Mouse (Mus musculus): ENCODE data around the gene Ccdc149.

Gene Ccdc149

DNA sequence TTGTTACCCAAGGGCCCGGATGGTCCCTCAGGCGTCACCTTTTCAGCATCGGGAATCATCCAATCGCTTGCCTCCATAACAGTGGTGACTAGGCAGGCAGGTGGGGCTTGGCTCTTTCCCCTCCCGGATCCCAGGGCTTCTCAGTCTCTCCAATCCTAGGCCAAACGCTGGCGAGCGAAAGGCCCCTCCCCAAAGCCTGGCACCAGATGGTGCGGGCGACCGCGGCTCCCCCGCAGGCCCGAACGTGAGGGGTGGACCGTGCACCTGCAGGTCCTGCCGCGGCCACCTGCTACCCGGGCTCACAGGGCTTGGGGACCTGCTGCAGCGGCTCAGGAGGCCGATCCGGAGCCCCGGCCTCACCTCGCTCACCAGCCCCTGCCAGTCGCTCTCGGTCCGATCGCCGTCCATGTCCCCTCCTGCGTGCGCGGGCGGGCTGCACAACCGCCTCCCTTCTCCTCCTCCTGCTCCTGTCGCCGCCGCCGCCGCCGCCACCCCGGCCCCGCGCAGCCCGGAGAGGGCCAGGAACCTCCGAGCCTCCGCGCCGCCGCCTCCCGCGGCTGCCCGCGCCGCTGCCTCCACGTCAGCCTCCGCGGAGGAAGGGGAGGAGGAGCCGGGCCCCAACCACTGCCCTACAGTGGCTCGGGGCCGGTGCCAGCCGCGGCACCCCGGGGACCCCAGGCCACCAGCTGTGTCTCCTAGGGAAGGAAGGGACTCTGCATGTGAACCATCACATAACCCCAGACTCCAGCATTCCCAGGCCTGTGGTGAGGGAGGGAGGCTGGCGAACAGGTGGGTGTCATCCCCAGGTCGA, at the start of gene Ccdc149:
TSS of gene Ccdc149 (minus strand) at position 531 of the 811 bp plus-strand sequence.
- peak; percentile 70 to 83 for DNase-seq

DNA sequence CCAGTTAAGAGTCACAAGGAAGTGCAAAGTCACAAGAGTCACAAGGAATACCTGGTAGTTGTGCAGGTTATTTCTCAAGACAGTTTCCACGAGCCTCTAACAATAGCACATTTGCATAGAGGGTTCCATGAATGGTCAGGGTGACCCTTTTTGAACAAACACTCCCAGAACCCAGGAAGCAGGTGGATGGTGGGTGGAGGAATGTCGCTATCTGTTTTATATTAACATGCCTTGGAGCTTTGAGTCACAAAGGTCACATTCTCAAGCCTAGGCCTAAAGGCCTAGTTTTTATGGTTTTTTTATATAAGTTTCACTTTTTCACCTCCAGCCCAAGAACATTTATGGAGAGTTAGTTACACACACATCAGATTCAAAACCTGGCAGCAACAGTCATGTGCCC, 48.6 kb upstream of the Ccdc149 start:
- no peak for DNase-seq

DNA sequence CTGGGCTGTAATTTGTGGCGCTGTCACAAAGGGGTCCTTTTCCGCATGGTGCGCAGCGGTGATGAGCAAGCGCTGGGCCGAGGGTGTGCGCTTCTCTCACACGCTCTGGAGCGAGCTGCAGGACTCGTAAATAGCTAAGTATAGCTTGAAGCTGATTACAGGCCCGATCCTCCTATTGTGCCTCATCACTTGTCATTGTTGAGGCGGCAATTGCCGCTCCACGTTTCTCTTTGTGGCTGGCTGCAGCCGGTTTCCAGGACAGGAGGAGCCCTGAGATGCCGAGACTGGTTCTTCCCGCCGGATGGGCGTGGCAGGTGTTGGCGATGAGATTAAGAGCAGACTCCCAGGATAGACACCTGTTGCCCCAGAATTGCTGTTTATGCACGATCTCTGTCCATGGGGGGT, 44.8 kb upstream of the Ccdc149 start:
- DNase-seq = no peak

DNA sequence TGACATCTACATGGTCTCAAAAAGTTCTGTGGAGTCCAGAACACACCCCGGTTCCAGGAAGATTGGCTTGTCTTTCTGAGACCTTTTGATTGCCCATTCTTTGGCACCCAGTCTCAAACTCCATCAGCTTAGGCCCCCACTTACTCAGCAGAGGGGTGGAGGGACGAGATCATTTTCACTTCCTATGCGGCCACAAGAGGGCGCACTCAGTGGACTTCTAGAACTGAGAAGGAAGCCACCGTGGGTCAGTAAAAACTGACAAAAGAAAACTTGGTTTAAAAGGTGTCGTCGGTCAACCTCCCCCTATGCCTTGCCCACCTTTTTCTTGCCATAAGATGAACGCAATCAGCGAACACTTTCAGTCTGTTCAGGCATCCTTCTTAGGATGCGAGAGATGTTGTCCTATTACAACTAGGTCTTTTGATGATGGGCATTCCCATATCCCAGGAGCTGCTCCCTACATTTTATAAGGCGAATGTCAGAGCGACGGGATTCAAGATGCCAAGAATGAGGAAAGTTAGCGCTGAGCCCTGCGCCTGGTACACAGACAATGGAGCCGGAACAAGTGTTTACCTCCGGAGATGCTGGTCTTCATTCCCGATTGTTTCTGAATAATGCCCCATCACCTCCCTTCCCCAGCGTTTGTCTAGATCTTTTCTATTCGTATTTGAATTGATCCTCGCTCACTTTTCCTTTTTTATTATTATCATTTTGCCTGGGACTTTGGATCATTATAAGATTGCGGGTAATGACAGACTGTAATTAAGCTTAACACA, 44.1 kb upstream of the Ccdc149 start:
- DNase-seq = peak; percentile 58 to 69

GRCm38 (mm10) chr5:52511089-52511488, 39.8 kb upstream of the Ccdc149 start:
- DNase-seq = no peak

GRCm38 (mm10) chr5:52509416-52509815, 38.1 kb upstream of the Ccdc149 start:
- DNase-seq = no peak

DNA sequence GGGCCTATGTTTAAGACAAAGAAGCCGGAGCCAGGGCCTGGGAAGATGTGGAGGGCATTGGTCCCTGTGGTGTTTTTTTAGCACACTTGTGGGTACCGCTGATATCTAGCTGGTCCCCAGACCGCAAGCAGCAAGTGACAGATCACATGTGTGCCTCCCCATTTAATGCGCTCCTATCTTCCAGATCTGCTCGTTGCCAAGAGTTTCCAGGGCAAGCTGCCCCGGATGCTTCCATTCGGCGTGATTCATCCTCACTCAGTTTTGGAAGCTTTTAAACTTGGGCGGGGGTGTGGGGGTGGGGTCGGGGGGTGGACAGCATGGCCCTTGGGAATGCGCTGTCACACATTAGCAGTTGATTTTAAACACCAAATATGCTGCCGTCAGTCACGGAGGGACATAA, 33.3 kb upstream of the Ccdc149 start:
- DNase-seq = no peak

GRCm38 (mm10) chr5:52504148-52504547, 32.8 kb upstream of the Ccdc149 start:
- DNase-seq = no peak

GRCm38 (mm10) chr5:52495671-52496070, 24.4 kb upstream of the Ccdc149 start:
- no peak for DNase-seq

GRCm38 (mm10) chr5:52491496-52491895, 20.2 kb upstream of the Ccdc149 start:
- no peak for DNase-seq

- no peak for DNase-seq
Observed at GRCm38 (mm10) chr5:52487559-52488430, 16.5 kb upstream of the Ccdc149 start.

DNA sequence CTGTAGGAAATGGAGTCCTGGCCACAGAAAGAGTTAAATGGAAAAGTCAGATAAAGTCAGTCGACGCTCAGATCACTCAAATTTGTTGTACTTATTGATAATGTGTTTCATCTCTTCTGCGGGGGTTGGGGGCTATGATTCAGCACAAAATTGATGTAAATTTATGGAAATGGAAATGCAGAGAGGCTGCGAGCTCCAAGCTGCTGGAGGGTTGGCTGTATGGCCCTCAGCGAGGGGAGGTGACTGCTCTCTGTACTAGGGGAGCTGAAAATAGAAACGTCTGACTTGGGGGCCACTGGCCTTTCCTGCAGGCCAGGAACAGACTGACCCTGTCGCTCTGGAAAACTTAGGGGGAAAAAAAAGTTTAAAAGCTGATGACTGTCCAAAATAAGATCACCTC, 5.5 kb upstream of the Ccdc149 start:
- DNase-seq = no peak

GRCm38 (mm10) chr5:52476292-52476701, 5.0 kb upstream of the Ccdc149 start:
- DNase-seq = peak; percentile 92 to 96

GRCm38 (mm10) chr5:52473988-52474387, 2.7 kb upstream of the Ccdc149 start:
- no peak for DNase-seq

GRCm38 (mm10) chr5:52470551-52470950, 770 bp downstream of the Ccdc149 start:
- DNase-seq = no peak

- DNase-seq = no peak
Observed at GRCm38 (mm10) chr5:52467841-52468240, 3.5 kb downstream of the Ccdc149 start.

- no peak for DNase-seq
Observed at GRCm38 (mm10) chr5:52462447-52462846, 8.9 kb downstream of the Ccdc149 start.

DNA sequence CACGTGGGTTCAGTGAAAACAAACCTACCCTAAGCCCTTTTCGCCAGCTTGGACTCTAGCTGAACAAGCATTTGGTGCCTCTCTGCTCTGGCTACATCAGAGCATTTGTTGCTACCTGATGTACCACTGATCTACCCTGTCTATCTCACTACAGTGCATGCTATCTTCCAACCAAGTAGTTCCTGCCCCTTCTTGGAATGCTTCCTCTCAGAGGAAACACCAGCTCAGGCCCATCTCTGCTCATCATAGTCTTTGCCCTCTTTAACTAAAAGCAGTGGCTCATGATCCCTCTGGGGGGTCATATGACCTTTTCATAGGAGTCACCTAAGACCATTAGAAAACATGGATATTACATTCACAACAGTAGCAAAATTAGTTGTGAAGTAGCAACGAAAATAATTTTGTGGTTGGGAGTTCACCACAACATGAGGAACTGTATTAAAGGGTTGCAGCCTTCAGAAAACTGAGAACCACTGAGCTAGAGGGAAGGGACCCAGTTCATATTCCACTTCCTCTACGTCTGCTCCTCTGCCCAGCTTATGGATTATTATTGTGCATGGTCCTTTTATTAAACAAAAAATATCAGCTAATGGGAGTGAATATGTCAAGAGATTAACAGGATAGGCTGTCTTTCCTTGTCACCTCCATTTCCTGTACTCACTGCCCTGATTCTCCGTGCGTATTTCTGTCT, 9.7 kb downstream of the Ccdc149 start:
- no peak for DNase-seq

DNA sequence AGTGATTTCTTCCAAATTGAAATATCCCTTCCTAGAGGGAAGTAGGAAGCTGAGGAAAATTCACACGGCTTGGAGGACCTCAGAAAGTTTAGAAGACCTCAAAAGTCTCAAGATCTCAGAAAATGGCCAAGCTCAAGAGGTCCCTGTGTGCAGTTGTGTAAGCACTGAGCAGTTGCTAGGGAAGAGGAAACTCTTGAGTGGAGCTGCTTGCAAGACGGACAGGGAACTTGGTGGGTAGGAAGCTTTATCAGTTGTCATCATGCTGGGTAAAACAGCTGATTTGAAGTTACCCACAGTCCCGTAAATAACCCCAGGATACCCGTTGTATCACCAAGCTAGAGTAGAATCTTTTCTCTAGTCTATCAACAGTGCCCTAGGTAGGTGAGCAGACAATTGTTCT, 12.0 kb downstream of the Ccdc149 start:
- no peak for DNase-seq

GRCm38 (mm10) chr5:52457154-52457553, 14.2 kb downstream of the Ccdc149 start:
- no peak for DNase-seq

GRCm38 (mm10) chr5:52450821-52451220, 20.5 kb downstream of the Ccdc149 start:
- no peak for DNase-seq

GRCm38 (mm10) chr5:52449187-52449586, 22.1 kb downstream of the Ccdc149 start:
- DNase-seq = no peak

GRCm38 (mm10) chr5:52440278-52440677, 31.0 kb downstream of the Ccdc149 start:
- no peak for DNase-seq
